Mouse (Mus musculus): ENCODE results near the gene Prickle4.

GRCm38 (mm10) chr17:47682836-47683235 lies 11.7 kb downstream of the Prickle4 start:
- no peak for TF ChIP-seq CTCF (IDR thresholded peaks at IDR 0.05; ENCODE audit: insufficient read depth, low read depth, low read length)
- no peak for TF ChIP-seq POLR2A (IDR thresholded peaks at IDR 0.05; ENCODE audit: insufficient read depth, low read depth, low read length)

All from olfactory bulb, adult 2 months (tissue).